Mouse (Mus musculus) CH12.LX (cell line): ENCODE results near the gene Avp. TPM values are rescaled to one million over a fixed set of nuclear protein-coding genes. Genes with fewer than 3 reads are reported as not detected.

ENCODE experiments used
- DNase-seq: peaks from one replicate; pipeline ENCODE4 v3.0.0-alpha.2; 2013; ENCODE audit errors: extremely low read depth
- H3K27ac ChIP-seq: 2 replicates; pipeline ENCODE4 v1.5.1; 2012; ENCODE audit warnings: low read depth, mild to moderate bottlenecking, control low read depth, moderate library complexity; ENCODE audit not compliant: insufficient read depth
- H3K27me3 ChIP-seq: replicated peaks from 2 replicates; pipeline ENCODE3; 2012; ENCODE audit warnings: inconsistent platforms
- H3K36me3 ChIP-seq, 2 experiments: replicated peaks in 1 of 2; 2 replicates each; pipeline versions ENCODE3 to v1.6.1; 2012; ENCODE audit warnings: inconsistent platforms in 1 of 2, low read length in 1 of 2, mild to moderate bottlenecking in 1 of 2, mixed read lengths in 1 of 2, moderate library complexity in 1 of 2; ENCODE audit not compliant: control insufficient read depth in 1 of 2, insufficient read depth in 1 of 2
- H3K4me1 ChIP-seq, 2 experiments: 2 replicates each; pipeline ENCODE4 v1.6.1; 2012; ENCODE audit warnings: inconsistent platforms in 1 of 2, moderate library complexity in 1 of 2; ENCODE audit not compliant: insufficient read depth in 2 of 2, control insufficient read depth in 1 of 2
- H3K4me2 ChIP-seq: 2 replicates; pipeline ENCODE4 v1.6.1; 2012; ENCODE audit warnings: low read depth, mild to moderate bottlenecking, control low read depth; ENCODE audit not compliant: poor library complexity, insufficient read depth, severe bottlenecking
- H3K4me3 ChIP-seq, 3 experiments: fragments of 150-350 bp in 1 of 3; sonication (generic) in 1 of 3; replicated peaks in 1 of 3; 2 replicates each; pipeline versions ENCODE3 to v1.5.1; 2011 to 2012; ENCODE audit warnings: low read depth in 2 of 3, low read length in 2 of 3, mild to moderate bottlenecking in 2 of 3, moderate library complexity in 2 of 3, control low read depth in 1 of 3, improper control_type of control experiment in 1 of 3, inconsistent platforms in 1 of 3, mixed read lengths in 1 of 3; ENCODE audit not compliant: poor library complexity in 1 of 3
- H3K79me2 ChIP-seq: replicated peaks from 2 replicates; pipeline ENCODE4 v1.6.1; 2012; ENCODE audit warnings: mild to moderate bottlenecking, moderate library complexity; ENCODE audit not compliant: control insufficient read depth, poor library complexity, insufficient read depth, severe bottlenecking; ENCODE audit errors: extremely low read depth
- H3K9ac ChIP-seq: 2 replicates; pipeline ENCODE4 v1.6.1; 2012; ENCODE audit warnings: low read depth, mild to moderate bottlenecking, control low read depth, moderate library complexity; ENCODE audit not compliant: insufficient read depth
- H3K9me3 ChIP-seq: replicated peaks from 2 replicates; pipeline ENCODE3; 2012; ENCODE audit warnings: low read length, inconsistent platforms, mixed read lengths
- BHLHE40 ChIP-seq: IDR thresholded peaks from 2 replicates; pipeline ENCODE4 v1.6.1; 2011; ENCODE audit warnings: mild to moderate bottlenecking, low read depth, low read length, improper control_type of control experiment
- CHD1 ChIP-seq: IDR thresholded peaks from 2 replicates; pipeline ENCODE4 v1.6.1; 2012; ENCODE audit warnings: low read depth, low read length, improper control_type of control experiment, inconsistent platforms
- CHD2 ChIP-seq: IDR thresholded peaks from 2 replicates; pipeline ENCODE4 v1.6.1; 2011; ENCODE audit warnings: low read length, improper control_type of control experiment
- CTCF ChIP-seq, 2 experiments: IDR thresholded peaks in 1 of 2; conservative IDR thresholded peaks in 1 of 2; 2 replicates each; pipeline ENCODE4 v1.5.1; 2011 to 2012; ENCODE audit warnings: low read depth in 2 of 2, low read length in 2 of 2, improper control_type of control experiment in 1 of 2, inconsistent platforms in 1 of 2, mild to moderate bottlenecking in 1 of 2, moderate library complexity in 1 of 2
- E2F4 ChIP-seq: IDR thresholded peaks from 2 replicates; pipeline ENCODE4 v1.6.1; 2011; ENCODE audit warnings: low read depth, low read length, improper control_type of control experiment; ENCODE audit not compliant: insufficient replicate concordance
- ELF1 ChIP-seq: IDR thresholded peaks from 2 replicates; pipeline ENCODE4 v1.6.1; 2014; ENCODE audit warnings: low read depth, mild to moderate bottlenecking, inconsistent platforms, low read length, improper control_type of control experiment
- ETS1 ChIP-seq: conservative IDR thresholded peaks from 2 replicates; pipeline ENCODE4 v1.6.1; 2012; ENCODE audit warnings: low read depth, mild to moderate bottlenecking, inconsistent platforms, low read length, improper control_type of control experiment, moderate library complexity
- GABPA ChIP-seq: IDR thresholded peaks from 2 replicates; pipeline ENCODE4 v1.6.1; 2012; ENCODE audit warnings: low read depth, low read length, improper control_type of control experiment, inconsistent platforms; ENCODE audit not compliant: insufficient replicate concordance
- HCFC1 ChIP-seq: IDR thresholded peaks from 2 replicates; pipeline ENCODE4 v1.6.1; 2012; ENCODE audit warnings: low read depth, mild to moderate bottlenecking, inconsistent platforms, low read length, improper control_type of control experiment
- IRF4 ChIP-seq: IDR thresholded peaks from 2 replicates; pipeline ENCODE4 v1.6.1; 2014; ENCODE audit warnings: low read depth, mild to moderate bottlenecking, inconsistent platforms, low read length, improper control_type of control experiment
- JUN ChIP-seq: IDR thresholded peaks from 2 replicates; pipeline ENCODE4 v1.6.1; 2011; ENCODE audit warnings: low read depth, mild to moderate bottlenecking, low read length, improper control_type of control experiment, moderate library complexity; ENCODE audit not compliant: insufficient read depth
- JUND ChIP-seq: conservative IDR thresholded peaks from 2 replicates; pipeline ENCODE4 v1.6.1; 2011; ENCODE audit warnings: low read depth, low read length, improper control_type of control experiment
- KAT2A ChIP-seq: IDR thresholded peaks from 2 replicates; pipeline ENCODE4 v1.6.1; 2012; ENCODE audit warnings: low read length, improper control_type of control experiment, inconsistent platforms; ENCODE audit not compliant: insufficient replicate concordance
- MAFK ChIP-seq: IDR thresholded peaks from 2 replicates; pipeline ENCODE4 v1.6.1; 2011; ENCODE audit warnings: low read length, improper control_type of control experiment; ENCODE audit not compliant: insufficient replicate concordance
- MAX ChIP-seq: IDR thresholded peaks from 2 replicates; pipeline ENCODE4 v1.6.1; 2011; ENCODE audit warnings: low read length, improper control_type of control experiment
- MAZ ChIP-seq: IDR thresholded peaks from 2 replicates; pipeline ENCODE4 v1.6.1; 2012; ENCODE audit warnings: low read depth, mild to moderate bottlenecking, inconsistent platforms, low read length, improper control_type of control experiment, moderate library complexity
- MEF2A ChIP-seq: IDR thresholded peaks from 2 replicates; pipeline ENCODE4 v1.6.1; 2014; ENCODE audit warnings: low read depth, mild to moderate bottlenecking, inconsistent platforms, low read length, improper control_type of control experiment, borderline replicate concordance
- MXI1 ChIP-seq: IDR thresholded peaks from 2 replicates; pipeline ENCODE4 v1.6.1; 2011; ENCODE audit warnings: mild to moderate bottlenecking, low read depth, low read length, improper control_type of control experiment
- MYC ChIP-seq: IDR thresholded peaks from 2 replicates; pipeline ENCODE4 v1.6.1; 2011; ENCODE audit warnings: low read depth, mild to moderate bottlenecking, improper control_type of control experiment, low read length
- NELFE ChIP-seq: IDR thresholded peaks from 2 replicates; pipeline ENCODE4 v1.6.1; 2011; ENCODE audit warnings: low read depth, low read length, improper control_type of control experiment
- NRF1 ChIP-seq: IDR thresholded peaks from 2 replicates; pipeline ENCODE4 v1.6.1; 2014; ENCODE audit warnings: low read depth, mild to moderate bottlenecking, inconsistent platforms, low read length, improper control_type of control experiment, moderate library complexity
- PAX5 ChIP-seq: IDR thresholded peaks from 2 replicates; pipeline ENCODE4 v1.6.1; 2012; ENCODE audit warnings: low read length, inconsistent platforms, mixed read lengths
- POLR2A ChIP-seq: IDR thresholded peaks from 2 replicates; pipeline ENCODE4 v1.6.1; 2011; ENCODE audit warnings: low read depth, mild to moderate bottlenecking, improper control_type of control experiment, low read length
- POLR2AphosphoS2 ChIP-seq: IDR thresholded peaks from 2 replicates; pipeline ENCODE4 v1.6.1; 2011; ENCODE audit warnings: low read depth, low read length, improper control_type of control experiment
- SIN3A ChIP-seq: IDR thresholded peaks from 2 replicates; pipeline ENCODE4 v1.6.1; 2012; ENCODE audit warnings: low read length, improper control_type of control experiment, inconsistent platforms
- TCF12 ChIP-seq: IDR thresholded peaks from 2 replicates; pipeline ENCODE4 v1.6.1; 2014; ENCODE audit warnings: low read depth, mild to moderate bottlenecking, inconsistent platforms, low read length, improper control_type of control experiment
- UBTF ChIP-seq: IDR thresholded peaks from 2 replicates; pipeline ENCODE4 v1.6.1; 2012; ENCODE audit warnings: low read depth, mild to moderate bottlenecking, inconsistent platforms, low read length, improper control_type of control experiment, moderate library complexity
- USF1 ChIP-seq: IDR thresholded peaks from 2 replicates; pipeline ENCODE4 v1.6.1; 2014; ENCODE audit warnings: low read depth, mild to moderate bottlenecking, inconsistent platforms, low read length, improper control_type of control experiment
- USF2 ChIP-seq: conservative IDR thresholded peaks from 2 replicates; pipeline ENCODE4 v1.6.1; 2011; ENCODE audit warnings: low read depth, low read length, improper control_type of control experiment
- ZMIZ1 ChIP-seq: IDR thresholded peaks from 2 replicates; pipeline ENCODE4 v1.6.1; 2012; ENCODE audit warnings: low read depth, mild to moderate bottlenecking, inconsistent platforms, low read length, improper control_type of control experiment
- dilution Hi-C: fragments of 300-500 bp; cut with MboI; formaldehyde crosslinking; loops from 2 replicates; pipeline ENCODE4 v1.14.3; 2020; ENCODE audit warnings: low sequenced_read_pairs; ENCODE audit not compliant: extremely low pct_unique_long_range_greater_than_20kb, extremely low pct_ligation_motif_present
- in situ Hi-C: fragments of 300-500 bp; cut with MboI; formaldehyde crosslinking; loops from 3 replicates; pipeline ENCODE4 v1.14.3; 2019; ENCODE audit warnings: low sequenced_read_pairs, low pct_ligation_motif_present, low pct_unique_long_range_greater_than_20kb, mixed read lengths
- polyA plus RNA-seq: library from polyadenylated mRNA; unstranded; fragments of >175 nt; gene quantifications from 2 replicates; pipeline ENCODE4 v1.2.1, GENCODE M21; 2012; ENCODE audit warnings: low read depth; ENCODE audit not compliant: insufficient read length
- total RNA-seq, 2 experiments: library from RNA; depleted of rRNA; stranded (reverse); fragments of 300-350 nt in 1 of 2; fragments of >200 nt in 1 of 2; gene quantifications; 2 replicates each; pipeline ENCODE4 v1.2.3; 2012 to 2014

Avp gene
- total and polyA plus RNA-seq, 3 experiments = not detected

GRCm38 (mm10) chr2:130564063-130564462 is 18.3 kb downstream of the Avp start:
- DNase-seq = no peak
- no peak for TF ChIP-seq BHLHE40
- TF ChIP-seq NELFE = no peak
- no peak for TF ChIP-seq USF2
- TF ChIP-seq KAT2A = no peak
- TF ChIP-seq MAX = no peak
- no peak for TF ChIP-seq E2F4
- TF ChIP-seq JUN = no peak
- TF ChIP-seq UBTF = no peak
- TF ChIP-seq MAFK = no peak
- TF ChIP-seq USF1 = no peak
- no peak for TF ChIP-seq JUND
- no peak for TF ChIP-seq CHD2
- TF ChIP-seq MEF2A = no peak
- TF ChIP-seq ZMIZ1 = no peak
- TF ChIP-seq NRF1 = no peak
- no peak for TF ChIP-seq MAZ

GRCm38 (mm10) chr2:130563212-130564055 is 18.9 kb downstream of the Avp start, which contains the start of gene Mrps26:
Mrps26 (plus strand) TSS chr2:130563742.
- Histone ChIP-seq H3K4me2 (peak within 1 kb of the TSS; percentile 74), H3K27ac (peak within 1 kb of the TSS; percentile 33; the same call in 1 of the 2 replicates), H3K9me3 (no peaks in the 10 kb centered on the region), H3K9ac (peak within 1 kb of the TSS; percentile 79), H3K36me3 (peaks cover 14 to 43% of the 10 kb centered on the region in 2 experiments), H3K27me3 (no peaks in the 10 kb centered on the region), H3K79me2 (peaks cover 12% of the 10 kb centered on the region), H3K4me1 (peaks cover 5 to 21% of the 10 kb centered on the region in 2 experiments; a peak in 3 of 4 replicates), H3K4me3 (peak within 1 kb of the TSS; percentile 86 to 100 (median 91))
- peak; percentile 94 for DNase-seq
- dilution Hi-C loops (no loop called here), in situ Hi-C loops (loop anchor here (25.0 kb wide), 1 partner anchor 276 kb away; the partner anchor contains the start of genes Ebf4 and Idh3b)
- TF ChIP-seq HCFC1 = peak; percentile 80
- no peak for TF ChIP-seq MAFK
- TF ChIP-seq MXI1 = peak; percentile 88
- TF ChIP-seq NRF1 = peak; percentile 93
- no peak for TF ChIP-seq GABPA
- TF ChIP-seq CHD1 = no peak
- TF ChIP-seq ELF1 = peak; percentile 97
- TF ChIP-seq ETS1 = no peak
- no peak for TF ChIP-seq MYC
- peak; percentile 80; the same call in 1 of the 2 replicates for TF ChIP-seq UBTF
- peak; percentile 79 for TF ChIP-seq TCF12
- peak; percentile 87 for TF ChIP-seq ZMIZ1
- peak; percentile 92 for TF ChIP-seq POLR2AphosphoS2
- no peak for TF ChIP-seq USF1
- TF ChIP-seq PAX5 = no peak
- TF ChIP-seq MAX = no peak; the same call in 1 of the 2 replicates
- TF ChIP-seq POLR2A = peak; percentile 95
- peak; percentile 94 for TF ChIP-seq NELFE
- peak; percentile 8 to 69; a peak in 2 of 4 replicates for TF ChIP-seq CTCF (conservative IDR thresholded peaks at IDR 0.05 in 1 of 2, IDR thresholded peaks at IDR 0.05 in 1 of 2; ENCODE audit: low read depth in 2 of 2, low read length in 2 of 2)
- 0 out of 2 replicates have a peak, but pooled peaks have one; percentile 14 for TF ChIP-seq IRF4
- TF ChIP-seq SIN3A = peak; percentile 67

More at GRCm38 (mm10) chr2:130564063-130564462, 18.3 kb downstream of the Avp start:
- peak overlapping the region; percentile 74 for H3K4me2 ChIP-seq
- dilution Hi-C loops (no loop called here), in situ Hi-C loops (loop anchor here (25.0 kb wide), 1 partner anchor 277 kb away; the partner anchor contains the start of genes Ebf4 and Idh3b)
- H3K27ac ChIP-seq = 0 out of 2 replicates have a peak overlapping the region, but pooled peaks have one; percentile 13
- peaks cover 5 to 21% of the 10 kb centered on the region in 2 experiments; a peak in 3 of 4 replicates for H3K4me1 ChIP-seq
- no peaks in the 10 kb centered on the region for H3K9me3 ChIP-seq
- peaks cover 12% of the 10 kb centered on the region for H3K79me2 ChIP-seq
- peaks cover 14 to 40% of the 10 kb centered on the region in 2 experiments for H3K36me3 ChIP-seq
- peak overlapping the region; percentile 79 for H3K9ac ChIP-seq
- H3K4me3 ChIP-seq = peak overlapping the region; percentile 86 to 100 (median 91)
- H3K27me3 ChIP-seq = no peaks in the 10 kb centered on the region
